Mouse (Mus musculus) heart, postnatal 4 days (tissue): ENCODE data around the gene Rtca. TPM values are rescaled to one million over a fixed set of nuclear protein-coding genes. Genes with fewer than 3 reads are reported as not detected.
A peak's percentile ranks its signal among the peaks of the same experiment; 100 is the strongest.

Source experiments
- DNase-seq: peaks from one replicate; pipeline ENCODE4 v3.0.0; 2021
- total RNA-seq, 2 experiments: library from RNA; stranded (reverse); gene quantifications; 2 replicates each; pipeline ENCODE4 v1.2.3; 2021

The Rtca gene
- total RNA-seq, result 10 to 100 TPM; 30.7 to 34.1 TPM

- peak; percentile 99 for DNase-seq
These were observed at the start of gene Rtca for GRCm38 (mm10) chr3:116507772-116508351. Gene Rtca (minus strand): TSS chr3:116508208.

DNA sequence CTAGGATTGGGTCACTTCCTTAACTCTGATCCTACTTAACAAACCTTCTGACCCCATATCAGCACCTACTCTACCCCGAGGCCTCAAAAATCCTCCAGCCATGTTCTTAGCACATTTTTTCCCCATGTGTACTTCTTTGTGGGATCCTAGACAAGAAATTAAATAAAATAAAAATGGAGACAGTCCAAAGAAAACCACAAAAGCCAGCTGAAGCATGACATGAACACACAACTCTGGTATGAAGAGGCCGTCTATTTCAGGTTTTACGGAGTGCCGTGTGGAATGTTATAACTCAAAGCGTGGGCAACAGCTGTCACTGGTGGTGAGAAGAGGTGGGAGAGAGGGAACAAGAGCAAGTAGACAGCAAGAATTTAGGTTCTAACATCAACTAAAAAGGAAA is 43.4 kb upstream of the Rtca start:
- DNase-seq, result no peak

DNA sequence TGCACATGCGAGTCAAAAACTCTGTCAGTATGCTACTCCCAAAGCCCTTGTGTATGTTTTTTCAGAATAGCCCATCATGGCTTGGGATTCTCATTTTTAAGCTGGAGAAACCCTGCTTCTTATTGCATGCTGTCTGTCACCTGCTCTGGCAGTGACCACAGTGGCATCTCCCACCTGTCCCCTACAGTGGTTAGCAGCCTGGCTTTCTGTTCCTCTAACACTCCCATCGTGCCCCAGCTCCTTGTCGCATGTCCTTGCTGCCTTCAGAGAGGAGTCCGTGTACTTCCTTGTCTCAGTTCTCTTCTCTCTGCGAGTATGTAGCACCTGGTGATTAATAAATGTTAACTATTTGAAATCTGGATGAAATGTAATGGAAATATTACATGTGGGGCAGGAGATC is 39.4 kb upstream of the Rtca start:
- no peak for DNase-seq

DNA sequence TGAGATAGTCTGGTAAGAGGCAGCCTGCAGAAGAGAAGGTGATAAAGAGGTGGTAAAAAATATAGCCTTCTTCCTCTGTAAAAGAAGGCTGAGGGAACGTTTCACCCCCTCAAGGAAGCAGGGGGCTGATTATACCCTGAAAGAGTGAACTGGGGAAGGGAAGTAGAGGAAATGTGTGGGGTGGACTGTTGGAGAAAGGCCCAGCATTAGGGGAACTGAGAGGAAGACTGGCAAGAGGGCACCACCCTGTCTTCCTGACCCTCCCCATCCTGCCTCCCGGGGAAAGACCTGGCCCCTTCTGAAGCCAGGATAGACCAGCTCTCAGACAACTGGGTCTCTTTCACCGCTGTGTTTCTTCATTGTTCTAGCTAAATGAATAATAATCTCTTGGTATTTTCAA is 34.5 kb upstream of the Rtca start:
- DNase-seq, result no peak

DNA sequence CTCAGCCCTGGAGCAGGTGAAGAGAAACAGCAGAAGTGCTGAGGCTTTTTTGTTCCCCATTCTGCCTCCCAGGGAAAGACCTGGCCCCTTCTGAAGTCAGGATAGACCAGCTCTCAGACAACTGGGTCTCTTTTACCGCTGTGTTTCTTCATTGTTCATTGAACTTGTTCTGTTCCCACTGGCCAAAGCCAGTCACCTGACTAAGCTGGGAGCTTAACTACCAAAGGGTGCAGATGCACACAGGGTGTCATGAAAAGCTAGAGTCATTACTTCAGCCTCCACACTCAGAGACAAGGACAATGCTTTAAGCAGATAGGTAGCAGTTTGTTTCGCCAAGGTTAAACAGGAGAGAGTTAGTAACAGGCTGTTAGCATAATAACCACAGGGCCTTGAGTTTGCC is 34.1 kb upstream of the Rtca start:
- no peak for DNase-seq

GRCm38 (mm10) chr3:116537200-116537573 is 29.2 kb upstream of the Rtca start:
- DNase-seq, result no peak

DNA sequence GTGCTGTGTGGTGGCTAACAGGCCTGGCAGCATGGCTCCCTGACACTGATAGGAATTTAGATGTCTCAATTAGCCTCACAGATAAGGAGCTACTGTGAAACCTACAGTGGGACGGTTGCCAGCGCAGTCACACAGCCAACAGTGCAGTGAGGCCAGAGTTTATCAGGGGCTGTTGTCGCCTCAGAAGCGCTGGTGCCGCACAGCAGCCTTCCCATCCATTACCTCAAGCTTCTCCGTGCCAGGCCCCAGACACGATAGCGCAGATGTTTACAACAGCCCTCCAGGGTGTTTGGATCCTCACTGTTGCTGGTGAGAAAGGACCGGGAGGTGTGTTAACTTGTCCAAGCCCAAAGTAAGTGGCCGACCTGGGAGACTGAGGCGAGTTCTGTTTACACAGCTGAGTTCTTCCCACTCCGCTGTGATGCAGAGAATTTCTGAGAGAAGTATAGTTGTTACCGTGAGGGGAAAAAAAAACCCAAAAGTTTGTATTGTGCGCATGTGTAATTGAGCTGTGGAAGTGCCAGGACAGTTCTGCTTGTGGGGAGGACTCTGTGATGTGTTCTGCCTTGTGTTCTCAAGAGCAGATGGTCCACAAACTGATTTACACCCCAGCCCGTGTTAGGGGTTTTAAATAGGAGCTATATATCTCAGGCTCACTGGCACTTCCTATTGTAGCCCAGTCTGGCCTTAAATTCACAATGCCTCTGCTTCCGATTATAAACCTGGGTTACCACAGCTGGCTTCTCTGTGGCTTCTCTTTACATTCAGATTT is 28.6 kb upstream of the Rtca start:
- DNase-seq, result peak; percentile 74

- DNase-seq, result peak; percentile 25
These were observed 22.8 kb upstream of the Rtca start for GRCm38 (mm10) chr3:116530826-116531225.

DNA sequence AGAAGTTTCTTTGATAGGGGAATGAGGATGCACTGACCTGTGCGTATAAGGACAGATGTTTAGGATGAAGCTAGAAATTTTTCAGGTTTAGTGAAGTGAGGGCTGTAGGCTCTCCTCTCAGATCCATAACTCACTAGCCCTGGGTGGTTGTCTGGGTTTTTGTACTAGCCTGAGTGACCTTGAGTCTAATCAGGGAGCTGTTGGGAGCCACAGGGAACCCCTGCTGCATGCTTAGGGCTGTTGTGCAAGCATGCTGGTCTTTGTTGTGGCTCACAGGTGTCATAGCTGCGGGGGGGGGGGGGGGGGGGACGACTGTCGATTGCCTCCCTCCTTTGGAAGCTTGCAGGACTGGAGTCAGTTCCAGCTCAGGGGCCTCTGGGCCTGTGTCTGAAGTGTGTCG is 21.7 kb upstream of the Rtca start:
- no peak for DNase-seq

DNA sequence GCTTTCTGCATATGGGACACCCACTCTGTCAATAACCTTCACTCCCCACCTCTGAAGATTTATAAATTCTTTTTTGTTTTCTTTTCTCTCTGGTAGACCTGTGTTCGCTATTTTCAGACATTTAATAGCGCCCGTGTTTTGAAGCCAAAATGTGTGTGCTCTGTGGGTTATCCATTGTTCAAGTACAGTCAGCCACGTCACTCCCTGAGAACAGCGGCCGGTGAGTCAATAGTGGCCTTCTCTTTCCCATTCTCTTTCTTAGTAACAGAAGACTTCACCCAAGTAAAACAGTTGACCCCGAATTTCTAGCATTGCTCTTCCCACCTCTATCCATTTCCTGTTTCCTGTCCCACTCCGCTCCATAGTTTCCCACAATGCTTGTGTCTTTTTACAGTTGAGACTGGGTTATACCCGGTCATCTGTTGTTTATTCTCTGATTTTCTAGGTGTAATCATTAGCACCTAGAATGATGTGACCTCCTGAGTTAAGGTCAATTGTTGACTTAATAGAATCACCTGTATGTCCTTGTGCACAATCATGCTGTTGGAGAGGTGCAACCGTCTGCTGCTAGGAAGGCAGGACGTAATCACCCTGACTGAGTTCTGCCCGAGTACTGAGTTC is 12.2 kb upstream of the Rtca start:
- no peak for DNase-seq

- DNase-seq, result peak; percentile 88
These were observed 5.1 kb upstream of the Rtca start, which contains the start of gene Dbt for GRCm38 (mm10) chr3:116512904-116513716. Gene Dbt (plus strand): TSS chr3:116513070.

GRCm38 (mm10) chr3:116512151-116512903 is 4.3 kb upstream of the Rtca start:
- peak; percentile 30 for DNase-seq

DNA sequence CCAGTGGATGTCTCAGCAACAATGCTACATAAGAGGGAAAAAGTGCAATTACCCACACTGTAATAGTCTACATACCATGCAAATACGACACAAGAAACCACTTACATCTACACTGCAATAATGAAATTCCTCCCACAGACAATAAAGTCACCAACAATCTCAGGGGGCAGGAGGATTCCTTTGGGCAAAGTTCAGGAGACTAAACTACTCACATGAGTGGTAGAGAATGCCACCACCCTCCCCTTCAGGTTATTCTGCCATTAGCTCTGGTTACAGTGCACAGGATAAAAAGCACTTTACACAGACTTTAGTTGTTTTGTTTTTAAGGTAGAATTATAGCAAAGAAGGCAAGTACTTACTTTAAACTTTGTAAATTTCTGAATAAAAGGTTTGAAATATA is 12.3 kb downstream of the Rtca start:
- no peak for DNase-seq

DNA sequence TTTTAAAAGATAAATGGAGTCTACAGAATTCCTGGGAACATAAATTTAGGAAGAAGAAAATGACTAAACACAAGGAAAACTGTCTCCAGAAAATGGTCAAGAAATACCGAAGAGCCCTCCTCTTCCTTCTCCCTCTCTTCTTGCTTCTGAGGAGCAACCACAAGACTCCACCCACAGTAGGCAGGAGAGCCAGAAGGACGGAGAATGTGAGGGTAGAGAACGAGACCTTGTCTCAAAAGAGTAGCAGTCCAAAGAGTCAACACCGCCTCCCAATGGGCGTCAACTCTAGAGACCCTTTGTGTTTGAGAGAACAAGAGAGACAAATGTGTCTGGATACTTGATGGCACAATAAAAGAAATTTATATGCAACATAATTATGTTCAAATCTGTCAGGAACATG is 14.3 kb downstream of the Rtca start:
- DNase-seq, result no peak

DNA sequence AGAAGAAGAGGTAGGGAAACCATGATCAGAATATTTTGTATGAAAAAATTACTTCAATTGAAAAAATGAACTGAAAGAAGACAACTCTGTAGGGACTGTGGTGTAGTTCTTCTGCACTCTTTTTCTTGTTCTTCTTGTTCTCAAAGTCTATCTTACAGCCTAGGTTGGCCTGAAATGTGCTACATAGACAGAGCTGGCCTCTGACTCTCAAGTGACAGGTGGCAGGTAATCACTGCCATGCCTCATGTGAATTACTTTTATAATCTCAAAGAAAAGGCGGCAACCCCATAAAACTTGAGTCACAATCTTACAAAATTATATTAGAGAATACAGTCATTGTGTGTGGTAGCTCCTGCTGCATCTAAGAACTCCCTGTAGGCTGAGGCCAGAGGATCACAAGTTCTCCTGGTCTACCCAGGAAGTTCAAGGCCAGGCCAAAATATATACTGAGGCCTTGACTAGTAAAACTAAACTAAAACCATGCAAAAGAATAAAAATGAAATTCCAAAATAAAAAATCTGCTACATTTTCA is 16.0 kb downstream of the Rtca start:
- no peak for DNase-seq

- DNase-seq, result no peak
These were observed 17.1 kb downstream of the Rtca start for GRCm38 (mm10) chr3:116490920-116491319.

- DNase-seq, result no peak
These were observed 24.7 kb downstream of the Rtca start for GRCm38 (mm10) chr3:116483271-116483670.

GRCm38 (mm10) chr3:116482724-116483123 is 25.3 kb downstream of the Rtca start:
- DNase-seq, result no peak

- no peak for DNase-seq
These were observed 27.1 kb downstream of the Rtca start for GRCm38 (mm10) chr3:116480937-116481336.

GRCm38 (mm10) chr3:116480119-116480518 is 27.9 kb downstream of the Rtca start:
- no peak for DNase-seq

- no peak for DNase-seq
These were observed 30.7 kb downstream of the Rtca start for GRCm38 (mm10) chr3:116477351-116477750.
